Mouse (Mus musculus): ENCODE results near the gene Hoxa11. TPM values are rescaled to one million over a fixed set of nuclear protein-coding genes. Genes with fewer than 3 reads are reported as not detected.

Gene Hoxa11
- polyA plus RNA-seq (2014; fragmentation: Illumina TruSeq; extraction: RNeasy Lipid Tissue Mini Kit (QIAGEN cat#74804); ENCODE audit: low read depth, low replicate concordance) = 0.42 TPM

DNA sequence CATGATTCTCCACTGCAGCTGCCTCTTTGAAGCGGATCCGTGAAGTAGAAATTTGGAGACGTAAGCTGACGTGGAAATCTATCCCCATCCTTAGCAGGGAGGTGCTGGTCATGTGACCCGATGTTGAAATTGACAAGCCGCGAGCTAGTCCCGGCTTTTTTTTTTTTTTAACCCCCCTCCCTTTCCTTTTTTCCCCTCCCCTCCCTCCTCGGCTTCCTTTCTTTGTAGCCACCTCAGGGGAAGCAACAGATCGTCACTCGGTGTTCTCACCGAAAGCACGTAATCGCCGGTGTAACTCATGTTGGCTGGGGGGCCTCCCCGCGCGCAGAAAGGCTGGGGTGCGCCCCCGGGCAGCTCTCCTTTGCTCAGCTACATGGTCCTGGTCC is at the start of gene Hoxa11:
TSS of gene Hoxa11 (minus strand) at position 54 of the 386 bp plus-strand sequence.

GRCm38 (mm10) chr6:52260654-52261575 is 15.3 kb upstream of the Hoxa11 start, which contains the start of gene Hoxa13:
Hoxa13 (minus strand) TSS chr6:52260880.

GRCm38 (mm10) chr6:52240389-52241000 is 5.1 kb downstream of the Hoxa11 start, which contains the start of gene Hoxa10:
Hoxa10 (minus strand) TSS chr6:52240854.

DNA sequence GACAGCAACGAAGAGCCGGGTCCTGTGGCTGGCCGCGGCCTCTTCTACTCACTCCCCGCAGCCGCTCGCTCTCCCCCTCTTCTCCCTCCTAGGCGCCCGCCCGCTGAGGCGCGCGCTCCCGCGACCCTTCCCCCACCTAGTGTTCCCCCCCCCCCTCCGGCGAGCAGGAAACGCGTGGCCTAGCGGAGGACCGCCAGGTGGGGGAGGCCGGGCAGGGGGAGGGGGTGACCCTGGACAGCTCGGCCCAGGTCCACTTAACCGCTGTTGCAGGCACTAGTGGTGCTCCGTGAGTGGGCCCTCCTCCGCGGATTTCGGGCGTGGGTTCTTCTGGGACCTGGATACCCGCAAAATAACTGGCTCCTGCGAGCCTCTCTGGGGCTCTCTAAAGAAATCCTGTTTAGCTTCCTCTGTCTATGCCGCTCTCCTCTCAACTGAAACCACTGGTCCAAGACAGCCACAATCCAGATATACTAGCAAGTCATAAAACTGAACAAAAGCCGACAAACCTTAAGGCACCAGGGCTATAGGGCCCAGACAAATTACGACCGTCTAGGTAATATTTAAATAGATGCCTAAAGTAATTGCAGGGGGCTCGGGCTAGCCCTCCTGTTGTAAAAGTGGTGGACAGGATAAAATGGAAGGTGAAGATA is 15.0 kb downstream of the Hoxa11 start, which contains the start of gene Hoxa9:
TSS of gene Hoxa9 (minus strand) at position 574 of the 650 bp plus-strand sequence.

DNA sequence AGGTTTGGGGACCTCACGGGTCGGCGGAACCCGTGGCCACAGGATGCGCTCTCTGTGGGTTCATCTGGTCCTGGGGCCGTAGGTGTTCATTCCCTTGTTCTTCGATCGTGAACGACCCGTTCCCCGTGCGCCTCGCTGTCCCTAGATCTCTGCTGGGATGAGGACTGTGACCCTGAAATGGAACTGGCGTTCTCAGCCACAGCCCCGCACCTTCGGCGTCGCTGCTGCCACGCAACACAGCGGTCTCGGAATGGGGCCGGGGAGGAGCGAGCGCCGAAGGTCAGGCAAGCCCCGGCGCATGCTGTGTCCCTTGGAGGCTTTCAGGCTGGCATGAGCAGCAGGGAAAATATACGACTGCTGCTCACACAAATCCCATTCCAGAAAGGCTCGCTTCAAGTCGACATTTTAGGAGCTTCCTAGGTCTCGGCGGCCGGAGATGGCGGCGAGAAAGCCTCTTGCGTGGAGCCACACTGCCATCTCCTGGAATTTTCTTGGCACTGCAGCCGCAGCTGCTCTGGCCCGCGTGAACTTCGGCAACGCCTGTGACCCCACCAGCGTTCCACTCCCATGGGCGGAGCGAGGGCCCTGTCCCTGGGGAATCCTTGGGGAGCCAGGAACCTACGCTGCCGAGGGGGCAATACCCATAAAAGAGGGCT is 24.1 kb downstream of the Hoxa11 start, which contains the start of gene Hoxa7:
TSS of gene Hoxa7 (minus strand) at position 518 of the 656 bp plus-strand sequence.

DNA sequence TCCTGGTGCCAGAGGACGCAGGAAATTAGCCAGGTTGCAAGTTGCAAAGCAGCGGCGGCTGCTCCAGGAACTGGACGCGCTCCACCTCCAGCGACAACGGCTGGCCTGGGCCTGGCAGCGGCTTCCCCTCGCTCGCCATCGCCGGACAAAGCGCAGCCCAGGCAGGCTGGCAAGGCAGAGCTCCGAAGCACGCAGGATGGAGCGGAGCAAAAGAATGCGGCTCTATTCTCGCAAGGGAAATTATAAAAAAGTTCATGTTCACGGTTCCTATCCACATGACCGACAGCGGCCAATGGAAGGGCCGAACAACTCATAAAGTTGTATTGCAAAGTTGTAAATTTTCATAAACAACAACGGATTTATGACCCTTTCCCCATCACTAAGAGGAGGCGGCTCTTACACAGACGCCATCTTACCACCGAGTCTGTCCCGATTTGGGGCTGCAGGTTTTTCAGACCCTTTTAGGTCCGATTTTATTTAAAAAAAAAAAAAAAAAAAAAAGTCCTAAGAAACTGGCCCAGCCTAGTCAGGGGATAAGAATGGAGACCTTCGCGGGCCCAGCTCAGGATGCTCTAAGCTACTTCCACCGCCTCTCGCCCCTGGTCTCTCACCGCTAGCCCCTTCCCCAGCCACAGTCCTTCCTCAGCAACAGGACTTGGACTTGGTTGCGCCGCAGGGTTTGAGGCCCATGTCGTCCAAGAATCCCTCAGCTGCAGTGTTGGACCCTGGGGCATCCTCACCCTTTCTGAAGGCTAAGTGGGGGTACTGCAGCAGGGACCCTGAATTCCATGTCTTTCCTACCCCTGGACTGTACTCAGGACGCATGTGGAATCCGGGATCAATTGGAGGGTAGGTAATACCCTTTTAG is 32.3 kb downstream of the Hoxa11 start, which contains the start of the genes Hoxa3 and Gm28308:
TSS of gene Hoxa3 (minus strand) at position 218 of the 868 bp plus-strand sequence.
TSS of gene Gm28308 (minus strand) at position 221 of the 868 bp plus-strand sequence.

DNA sequence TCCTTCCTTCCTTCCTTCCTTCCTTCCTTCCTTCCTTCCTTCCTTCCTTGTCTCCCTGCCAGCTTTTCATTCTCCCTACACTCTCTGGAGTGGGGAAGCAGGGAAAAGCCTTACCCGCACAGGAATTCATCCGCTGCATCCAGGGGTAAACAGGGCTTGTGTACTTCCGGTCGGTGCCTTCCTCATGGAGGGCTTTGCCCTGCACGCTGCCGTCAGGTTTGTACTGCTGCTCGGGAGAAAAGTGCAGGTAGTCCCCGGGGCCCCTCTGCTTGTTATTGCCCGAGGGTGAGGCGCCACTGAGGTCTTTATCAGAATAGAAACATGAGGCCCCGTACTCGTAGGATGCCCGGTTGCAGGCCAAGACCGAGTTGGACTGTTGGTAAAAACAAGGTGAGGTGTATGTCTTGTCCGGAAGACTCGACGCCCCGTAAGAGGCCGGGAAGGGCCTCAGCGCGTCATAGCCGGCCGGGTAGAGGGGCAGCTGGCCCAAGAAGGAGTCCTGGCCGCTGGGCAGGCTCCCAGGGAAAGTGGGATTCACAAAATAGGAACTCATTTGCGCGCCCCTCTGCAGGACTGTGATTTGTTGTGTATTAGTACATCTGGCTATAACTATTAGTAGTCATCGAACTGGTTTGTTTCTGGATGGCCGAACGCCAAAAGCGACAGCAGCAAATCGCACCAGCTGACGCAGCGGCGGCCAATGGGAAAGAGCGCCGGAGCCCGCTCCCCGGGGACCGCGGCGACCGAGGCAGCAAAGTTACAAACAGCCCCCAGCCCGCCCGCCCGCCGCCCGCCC is 37.3 kb downstream of the Hoxa11 start, which contains the start of gene Hoxa6:
TSS of gene Hoxa6 (minus strand) at position 651 of the 796 bp plus-strand sequence.

DNA sequence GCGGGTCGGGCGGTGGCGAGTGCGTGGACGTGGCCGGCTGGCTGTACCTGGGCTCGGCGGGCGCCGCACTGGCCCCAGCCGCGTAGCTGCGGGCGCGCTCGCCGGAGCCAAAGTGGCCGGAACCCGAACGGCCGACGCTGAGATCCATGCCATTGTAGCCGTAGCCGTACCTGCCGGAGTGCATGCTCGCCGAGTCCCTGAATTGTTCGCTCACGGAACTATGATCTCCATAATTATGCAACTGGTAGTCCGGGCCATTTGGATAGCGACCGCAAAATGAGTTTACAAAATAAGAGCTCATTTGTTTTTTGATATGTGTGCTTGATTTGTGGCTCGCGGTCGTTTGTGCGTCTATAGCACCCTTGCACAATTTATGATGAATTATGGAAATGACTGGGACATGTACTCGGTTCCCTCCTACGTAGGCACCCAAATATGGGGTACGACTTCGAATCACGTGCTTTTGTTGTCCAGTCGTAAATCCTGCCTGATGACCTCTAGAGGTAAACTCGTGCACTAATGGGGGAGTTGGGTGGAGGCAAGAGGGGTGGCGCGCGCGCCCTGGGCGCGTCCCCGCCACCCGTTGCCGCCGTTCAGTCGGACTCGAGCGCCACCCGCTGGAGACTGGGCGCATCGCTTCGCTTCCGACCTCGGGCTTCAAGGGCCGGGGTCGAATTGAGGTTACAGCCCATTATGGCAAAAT is 41.4 kb downstream of the Hoxa11 start, which contains the start of gene Hoxa5:
TSS of gene Hoxa5 (minus strand) at position 538 of the 703 bp plus-strand sequence.

Other genes with a start within 250 kb of the Hoxa11 start
- gene Skap2, start 233.3 kb downstream of the Hoxa11 start, polyA plus RNA-seq (2014; fragmentation: Illumina TruSeq; extraction: RNeasy Lipid Tissue Mini Kit (QIAGEN cat#74804); ENCODE audit: low read depth, low replicate concordance) = 39.8 TPM
- gene Hoxa1, start 87.5 kb downstream of the Hoxa11 start, polyA plus RNA-seq (2014; fragmentation: Illumina TruSeq; extraction: RNeasy Lipid Tissue Mini Kit (QIAGEN cat#74804); ENCODE audit: low read depth, low replicate concordance) = 1.3 TPM
- 2.7 TPM for gene Hoxa2, start 81.0 kb downstream of the Hoxa11 start, polyA plus RNA-seq (2014; fragmentation: Illumina TruSeq; extraction: RNeasy Lipid Tissue Mini Kit (QIAGEN cat#74804); ENCODE audit: low read depth, low replicate concordance)
- 0.84 TPM for gene 5730596B20Rik, start 68.3 kb downstream of the Hoxa11 start, polyA plus RNA-seq (2014; fragmentation: Illumina TruSeq; extraction: RNeasy Lipid Tissue Mini Kit (QIAGEN cat#74804); ENCODE audit: low read depth, low replicate concordance)
- gene Hoxa4, start 54.1 kb downstream of the Hoxa11 start, polyA plus RNA-seq (2014; fragmentation: Illumina TruSeq; extraction: RNeasy Lipid Tissue Mini Kit (QIAGEN cat#74804); ENCODE audit: low read depth, low replicate concordance) = 4.5 TPM
- 11.7 TPM for gene Hoxa5, start 41.2 kb downstream of the Hoxa11 start, polyA plus RNA-seq (2014; fragmentation: Illumina TruSeq; extraction: RNeasy Lipid Tissue Mini Kit (QIAGEN cat#74804); ENCODE audit: low read depth, low replicate concordance)
- 5.7 TPM for gene Hoxa6, start 37.1 kb downstream of the Hoxa11 start, polyA plus RNA-seq (2014; fragmentation: Illumina TruSeq; extraction: RNeasy Lipid Tissue Mini Kit (QIAGEN cat#74804); ENCODE audit: low read depth, low replicate concordance)
- 8.9 TPM for gene Hoxa3, start 32.5 kb downstream of the Hoxa11 start, polyA plus RNA-seq (2014; fragmentation: Illumina TruSeq; extraction: RNeasy Lipid Tissue Mini Kit (QIAGEN cat#74804); ENCODE audit: low read depth, low replicate concordance)
- 1.7 TPM for gene Gm28308, start 32.5 kb downstream of the Hoxa11 start, polyA plus RNA-seq (2014; fragmentation: Illumina TruSeq; extraction: RNeasy Lipid Tissue Mini Kit (QIAGEN cat#74804); ENCODE audit: low read depth, low replicate concordance)
- 20.0 TPM for gene Hoxa7, start 24.0 kb downstream of the Hoxa11 start, polyA plus RNA-seq (2014; fragmentation: Illumina TruSeq; extraction: RNeasy Lipid Tissue Mini Kit (QIAGEN cat#74804); ENCODE audit: low read depth, low replicate concordance)
- gene Hoxa9, start 14.7 kb downstream of the Hoxa11 start, polyA plus RNA-seq (2014; fragmentation: Illumina TruSeq; extraction: RNeasy Lipid Tissue Mini Kit (QIAGEN cat#74804); ENCODE audit: low read depth, low replicate concordance) = 7.2 TPM
- 2.5 TPM for gene Hoxa10, start 5.0 kb downstream of the Hoxa11 start, polyA plus RNA-seq (2014; fragmentation: Illumina TruSeq; extraction: RNeasy Lipid Tissue Mini Kit (QIAGEN cat#74804); ENCODE audit: low read depth, low replicate concordance)
- gene Hoxa13, start 15.1 kb upstream of the Hoxa11 start, polyA plus RNA-seq (2014; fragmentation: Illumina TruSeq; extraction: RNeasy Lipid Tissue Mini Kit (QIAGEN cat#74804); ENCODE audit: low read depth, low replicate concordance) = not detected
- 0.34 TPM for gene Evx1, start 67.7 kb upstream of the Hoxa11 start, polyA plus RNA-seq (2014; fragmentation: Illumina TruSeq; extraction: RNeasy Lipid Tissue Mini Kit (QIAGEN cat#74804); ENCODE audit: low read depth, low replicate concordance)